Mouse (Mus musculus) embryonic facial prominence, embryonic 10.5 days (tissue): ENCODE results near the gene Usp25. TPM values are rescaled to one million over a fixed set of nuclear protein-coding genes. Genes with fewer than 3 reads are reported as not detected.

ENCODE experiments used
- DNase-seq: peaks from one replicate; pipeline ENCODE4 v3.0.0-alpha.2; 2017; ENCODE audit warnings: low spot score
- H3K27ac ChIP-seq: fragments of 300-500 bp; sonication (generic); replicated peaks from 2 replicates; pipeline ENCODE4 v1.5.1; 2016; ENCODE audit warnings: mild to moderate bottlenecking
- H3K27me3 ChIP-seq: fragments of 300-500 bp; sonication (generic); replicated peaks from 2 replicates; pipeline ENCODE4 v1.6.1; 2016; ENCODE audit warnings: low read depth, mild to moderate bottlenecking; ENCODE audit not compliant: poor library complexity, severe bottlenecking
- H3K36me3 ChIP-seq: fragments of 300-500 bp; sonication (generic); replicated peaks from 2 replicates; pipeline ENCODE4 v1.6.1; 2016; ENCODE audit warnings: mild to moderate bottlenecking, moderate library complexity
- H3K4me1 ChIP-seq: fragments of 300-500 bp; sonication (generic); 2 replicates; pipeline ENCODE4 v1.6.1; 2016
- H3K4me3 ChIP-seq: fragments of 300-500 bp; sonication (generic); 2 replicates; pipeline ENCODE4 v1.5.1; 2016; ENCODE audit warnings: mild to moderate bottlenecking, moderate library complexity
- H3K9me3 ChIP-seq: fragments of 300-500 bp; sonication (generic); 2 replicates; pipeline ENCODE4 v1.6.1; 2016; ENCODE audit warnings: mild to moderate bottlenecking
- WGBS: fragments of 180-500 bp; shearing (Covaris S2); methylation state at CpG from one replicate; pipeline ENCODE4 v1.1.7; 2016; 5-methylcytosine and 5-hydroxymethylcytosine counted together
- polyA plus RNA-seq: library from polyadenylated mRNA; unstranded; fragments of >200 nt; fragmentation: Nextera tagmentation; extraction: Ambion mirVana; gene quantifications from 2 replicates; pipeline ENCODE4 v1.2.1, GENCODE M21; 2016

Usp25 gene
- polyA plus RNA-seq, 1 experiment from 2014 or later = 21.7 TPM

GRCm38 (mm10) chr16:77103637-77104264 lies 90.2 kb downstream of the Usp25 start:
- WGBS = 92% methylated on average over 5 of the region's 5 CpGs
- H3K36me3 ChIP-seq = peaks cover 20% of the 10 kb centered on the region
- H3K27ac ChIP-seq = no peak overlapping the region
- H3K9me3 ChIP-seq = no peaks in the 10 kb centered on the region
- no peak for DNase-seq
- no peaks in the 10 kb centered on the region for H3K4me1 ChIP-seq
- no peak overlapping the region for H3K4me3 ChIP-seq
- no peaks in the 10 kb centered on the region for H3K27me3 ChIP-seq

- Histone ChIP-seq H3K36me3 (peaks cover 51% of the 10 kb centered on the region), H3K4me3 (no peak overlapping the region)
These were observed 97.8 kb downstream of the Usp25 start for GRCm38 (mm10) chr16:77111268-77111667.

DNA sequence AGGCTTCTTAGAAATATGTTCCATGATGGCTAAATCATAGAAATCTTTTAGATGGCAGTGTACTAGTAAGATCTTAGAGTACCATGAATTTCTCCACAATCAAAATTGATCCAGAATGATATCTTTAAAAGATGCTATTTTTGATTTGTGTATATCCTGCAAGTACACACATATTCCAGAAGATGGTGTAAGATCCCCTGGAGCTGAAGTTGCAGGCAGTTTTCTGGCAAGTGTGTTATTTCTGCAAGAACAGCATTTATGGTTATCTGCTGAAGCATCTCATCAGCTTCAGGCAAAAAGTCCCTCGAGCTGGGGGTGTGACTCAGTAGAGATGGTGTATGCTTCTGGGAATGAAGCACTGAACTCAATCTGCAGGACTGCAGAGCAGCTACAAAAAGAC lies 112.4 kb downstream of the Usp25 start:
- Histone ChIP-seq H3K4me3 (no peak overlapping the region), H3K9me3 (no peaks in the 10 kb centered on the region), H3K4me1 (no peaks in the 10 kb centered on the region), H3K27ac (no peak overlapping the region), H3K27me3 (no peaks in the 10 kb centered on the region), H3K36me3 (no peaks in the 10 kb centered on the region)
- 73% methylated on average over 1 of the region's 1 CpGs for WGBS
- no peak for DNase-seq

More at GRCm38 (mm10) chr16:77111268-77111667, 97.8 kb downstream of the Usp25 start:
- Histone ChIP-seq H3K4me1 (no peaks in the 10 kb centered on the region), H3K9me3 (no peaks in the 10 kb centered on the region), H3K27me3 (no peaks in the 10 kb centered on the region), H3K27ac (no peak overlapping the region)
- WGBS = 79% methylated on average over 1 of the region's 1 CpGs
- DNase-seq = no peak

- Histone ChIP-seq H3K4me3 (no peak overlapping the region), H3K36me3 (no peaks in the 10 kb centered on the region), H3K4me1 (no peaks in the 10 kb centered on the region), H3K9me3 (no peaks in the 10 kb centered on the region), H3K27ac (no peak overlapping the region), H3K27me3 (no peaks in the 10 kb centered on the region)
- DNase-seq = no peak
- 44% methylated on average over 5 of the region's 5 CpGs for WGBS
These were observed 115.2 kb downstream of the Usp25 start for GRCm38 (mm10) chr16:77128683-77129082.

- no peaks in the 10 kb centered on the region for H3K9me3 ChIP-seq
- no peaks in the 10 kb centered on the region for H3K4me1 ChIP-seq
- no peaks in the 10 kb centered on the region for H3K27me3 ChIP-seq
- no peak for DNase-seq
- 90% methylated on average over 5 of the region's 5 CpGs for WGBS
- no peak overlapping the region for H3K4me3 ChIP-seq
- H3K27ac ChIP-seq = no peak overlapping the region
- H3K36me3 ChIP-seq = no peaks in the 10 kb centered on the region
These were observed 119.5 kb downstream of the Usp25 start for GRCm38 (mm10) chr16:77133055-77133454.

GRCm38 (mm10) chr16:77140651-77141050 lies 127.1 kb downstream of the Usp25 start:
- 90% methylated on average over 7 of the region's 7 CpGs for WGBS
- no peaks in the 10 kb centered on the region for H3K36me3 ChIP-seq
- DNase-seq = no peak
- no peak overlapping the region for H3K4me3 ChIP-seq
- H3K27ac ChIP-seq = no peak overlapping the region
- H3K4me1 ChIP-seq = no peaks in the 10 kb centered on the region
- no peaks in the 10 kb centered on the region for H3K9me3 ChIP-seq
- no peaks in the 10 kb centered on the region for H3K27me3 ChIP-seq

- no peaks in the 10 kb centered on the region for H3K4me1 ChIP-seq
- no peak overlapping the region for H3K27ac ChIP-seq
- H3K9me3 ChIP-seq = no peaks in the 10 kb centered on the region
- no peak for DNase-seq
- 91% methylated on average over 5 of the region's 5 CpGs for WGBS
- no peaks in the 10 kb centered on the region for H3K27me3 ChIP-seq
- no peaks in the 10 kb centered on the region for H3K36me3 ChIP-seq
- H3K4me3 ChIP-seq = no peak overlapping the region
These were observed 133.3 kb downstream of the Usp25 start for GRCm38 (mm10) chr16:77146801-77147200.

GRCm38 (mm10) chr16:77150338-77150737 lies 136.8 kb downstream of the Usp25 start:
- H3K36me3 ChIP-seq = no peaks in the 10 kb centered on the region
- 61% methylated on average over 8 of the region's 8 CpGs for WGBS

GRCm38 (mm10) chr16:77150884-77151283 lies 137.4 kb downstream of the Usp25 start:
- Histone ChIP-seq H3K36me3 (no peaks in the 10 kb centered on the region), H3K4me1 (no peaks in the 10 kb centered on the region), H3K27me3 (no peaks in the 10 kb centered on the region), H3K9me3 (no peaks in the 10 kb centered on the region), H3K27ac (no peak overlapping the region), H3K4me3 (no peak overlapping the region)
- 88% methylated on average over 4 of the region's 4 CpGs for WGBS
- no peak for DNase-seq

More at GRCm38 (mm10) chr16:77150338-77150737, 136.8 kb downstream of the Usp25 start:
- no peak for DNase-seq
- no peak overlapping the region for H3K4me3 ChIP-seq
- no peaks in the 10 kb centered on the region for H3K4me1 ChIP-seq
- H3K9me3 ChIP-seq = no peaks in the 10 kb centered on the region
- no peak overlapping the region for H3K27ac ChIP-seq
- no peaks in the 10 kb centered on the region for H3K27me3 ChIP-seq

GRCm38 (mm10) chr16:77152288-77152687 lies 138.8 kb downstream of the Usp25 start:
- Histone ChIP-seq H3K36me3 (no peaks in the 10 kb centered on the region), H3K27ac (no peak overlapping the region), H3K27me3 (no peaks in the 10 kb centered on the region), H3K9me3 (no peaks in the 10 kb centered on the region), H3K4me3 (no peak overlapping the region), H3K4me1 (no peaks in the 10 kb centered on the region)
- no peak for DNase-seq
- 88% methylated on average over 1 of the region's 1 CpGs for WGBS

DNA sequence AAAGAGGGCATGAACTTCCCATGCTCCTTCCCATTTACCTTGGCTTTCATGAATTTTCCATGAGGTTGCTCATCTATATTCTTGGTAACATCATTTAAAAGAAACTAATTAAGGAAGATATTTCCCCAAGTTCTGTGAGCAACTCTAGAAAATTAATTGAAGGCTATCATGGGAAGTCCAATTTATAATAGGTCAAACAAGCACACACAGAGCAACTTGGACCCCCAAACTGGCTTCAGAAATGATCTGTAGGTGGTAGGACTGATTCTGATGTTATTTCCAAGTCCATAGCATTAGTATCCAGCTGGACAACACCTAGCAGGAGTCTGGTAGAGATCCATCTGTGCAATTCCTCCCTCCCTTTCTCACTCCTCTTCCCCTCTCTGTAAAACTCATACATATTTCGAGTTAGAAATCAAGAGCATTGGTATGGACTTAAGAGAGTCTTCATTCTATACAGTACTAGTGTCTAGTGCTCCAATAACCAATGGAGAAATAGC lies 139.8 kb downstream of the Usp25 start:
- Histone ChIP-seq H3K36me3 (no peaks in the 10 kb centered on the region), H3K27ac (no peak overlapping the region), H3K27me3 (no peaks in the 10 kb centered on the region), H3K4me3 (no peak overlapping the region), H3K9me3 (no peaks in the 10 kb centered on the region), H3K4me1 (no peaks in the 10 kb centered on the region)
- DNase-seq = no peak
- WGBS = 77% methylated on average over 1 of the region's 1 CpGs

GRCm38 (mm10) chr16:77153815-77154214 lies 140.3 kb downstream of the Usp25 start:
- H3K36me3 ChIP-seq = no peaks in the 10 kb centered on the region
- DNase-seq = no peak
- 91% methylated on average over 2 of the region's 2 CpGs for WGBS

DNA sequence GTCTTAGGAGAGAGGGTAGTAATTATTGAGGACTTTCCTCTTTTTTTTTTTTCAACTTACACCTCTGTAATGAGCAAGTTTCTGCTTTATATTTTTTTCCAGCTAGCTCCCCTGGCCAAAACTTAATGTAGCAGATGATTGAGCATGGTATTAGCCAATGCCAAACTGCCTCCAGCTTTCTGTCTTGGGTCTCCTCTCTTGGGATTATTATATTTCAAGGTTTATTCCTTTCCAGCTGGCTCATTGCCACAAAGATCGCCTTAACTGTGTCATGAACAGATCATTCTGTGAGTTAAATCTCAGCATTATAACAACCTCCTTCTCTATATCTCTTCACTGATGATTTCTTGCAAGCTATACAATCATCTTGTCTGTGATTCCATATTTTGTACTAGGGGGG lies 141.3 kb downstream of the Usp25 start:
- 97% methylated on average over 1 of the region's 1 CpGs for WGBS
- Histone ChIP-seq H3K27me3 (no peaks in the 10 kb centered on the region), H3K27ac (no peak overlapping the region), H3K4me3 (no peak overlapping the region), H3K9me3 (no peaks in the 10 kb centered on the region), H3K36me3 (no peaks in the 10 kb centered on the region), H3K4me1 (no peaks in the 10 kb centered on the region)
- DNase-seq = no peak

More at GRCm38 (mm10) chr16:77153815-77154214, 140.3 kb downstream of the Usp25 start:
- no peaks in the 10 kb centered on the region for H3K9me3 ChIP-seq
- no peaks in the 10 kb centered on the region for H3K27me3 ChIP-seq
- H3K4me1 ChIP-seq = no peaks in the 10 kb centered on the region
- no peak overlapping the region for H3K27ac ChIP-seq
- no peak overlapping the region for H3K4me3 ChIP-seq
